Mouse (Mus musculus) erythroid progenitor cell, adult 5-6 weeks (primary cell): ENCODE data around the gene Neu2. TPM values are rescaled to one million over a fixed set of nuclear protein-coding genes. Genes with fewer than 3 reads are reported as not detected.
"Not testable (repeated sequence)": the region's sequence is repeated elsewhere in the genome, so short reads cannot be mapped to it uniquely, and the experiment has no call there.

Source experiments
- ATAC-seq: replicated peaks from 2 replicates; pipeline ENCODE4 v1.8.0; 2016; ENCODE audit warnings: moderate number of reproducible peaks, mild to moderate bottlenecking, moderate TSS enrichment, inconsistent platforms; ENCODE audit not compliant: poor library complexity, low FRiP score, severe bottlenecking
- total RNA-seq, 2 experiments: library from RNA; stranded (forward) in 1 of 2; stranded (reverse) in 1 of 2; fragments of 150-400 nt in 1 of 2; fragments of 186-747, 209-891 nt in 1 of 2; gene quantifications; 2 replicates each; pipeline versions ENCODE4 v1.2.3 to v1.2.4; 2015 to 2017; ENCODE audit warnings: low replicate concordance in 2 of 2

The Neu2 gene
- total RNA-seq (2015; ENCODE audit: low replicate concordance) (not detected in 2 replicates), total RNA-seq (2017; ENCODE audit: low replicate concordance) (not detected in 2 replicates)

DNA sequence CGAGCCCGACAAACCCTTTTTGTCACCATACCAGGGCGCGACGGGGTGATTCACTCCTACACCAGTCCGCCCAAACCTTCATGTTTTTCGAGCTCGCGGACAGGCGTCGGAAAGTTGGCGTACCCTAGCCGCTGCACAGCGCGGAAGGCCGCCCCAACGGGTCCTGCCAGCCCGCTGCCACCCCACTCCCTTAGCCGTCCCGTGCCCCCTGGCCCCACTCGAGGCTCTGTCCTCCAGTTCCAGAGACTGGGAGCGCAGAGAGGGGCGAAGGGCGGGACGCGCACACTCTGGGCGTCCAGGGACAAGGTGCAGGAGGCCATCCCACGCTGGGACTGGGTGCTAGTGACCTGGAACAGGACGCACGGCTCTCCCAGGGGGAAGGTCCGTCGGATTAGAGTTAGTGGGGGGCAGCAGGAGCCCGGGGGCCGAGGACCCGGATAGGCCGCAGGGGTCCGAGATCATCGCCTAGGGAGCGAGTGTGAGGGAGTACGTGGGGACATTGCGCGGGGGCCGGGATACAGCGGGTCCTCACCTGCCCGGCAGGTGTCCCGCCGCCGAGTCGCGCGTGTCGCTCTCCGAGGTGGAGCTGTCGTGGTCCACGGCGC is at the start of gene Neu2:
TSS of gene Neu2 (plus strand) at position 329 of the 605 bp plus-strand sequence.
- no peak for ATAC-seq

GRCm38 (mm10) chr1:87467469-87467868 is 42.2 kb upstream of the Neu2 start:
- no peak for ATAC-seq

DNA sequence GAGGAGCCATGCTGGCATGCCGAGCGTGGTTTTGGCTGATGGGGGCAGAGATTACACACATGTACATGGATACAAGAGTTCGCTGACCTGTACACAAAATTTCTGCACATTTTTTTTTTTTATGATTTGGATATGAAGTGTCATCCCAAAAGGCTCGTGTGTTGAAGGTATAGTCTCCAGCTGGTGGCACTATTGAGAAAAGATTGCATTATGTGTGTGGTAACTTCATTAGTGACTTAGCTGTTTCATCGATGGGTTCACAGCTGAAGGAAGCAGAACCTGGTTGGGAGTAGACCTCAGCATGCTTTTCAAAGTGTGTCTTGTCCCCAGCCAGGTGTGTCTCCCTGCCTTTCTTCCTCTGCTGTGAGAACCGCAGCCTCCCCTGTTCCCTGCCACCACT is 41.4 kb upstream of the Neu2 start:
- no peak for ATAC-seq

DNA sequence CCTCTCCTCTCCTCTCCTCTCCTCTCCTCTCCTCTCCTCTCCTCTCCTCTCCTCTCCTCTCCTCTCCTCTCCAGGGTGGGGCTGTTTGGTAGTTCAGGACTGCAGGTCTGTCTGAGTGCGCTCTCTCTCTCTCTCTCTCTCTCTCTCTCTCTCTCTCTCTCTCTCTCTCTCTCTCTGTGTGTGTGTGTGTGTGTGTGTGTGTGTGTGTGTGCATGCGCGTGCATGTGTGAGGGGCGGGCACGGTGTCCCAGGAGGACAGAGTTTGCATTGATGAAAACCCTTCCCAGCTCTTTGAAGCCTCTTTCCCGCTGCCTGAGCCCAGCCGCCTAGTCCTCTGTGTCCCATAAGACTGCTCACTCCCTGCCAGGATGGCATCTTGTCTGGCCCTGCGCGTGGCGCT is 39.7 kb upstream of the Neu2 start, which contains the start of gene Snorc:
TSS of gene Snorc (plus strand) at position 301 of the 400 bp plus-strand sequence.
- not testable (repeated sequence) for ATAC-seq

- ATAC-seq, result no peak
Measured at GRCm38 (mm10) chr1:87471914-87472313, 37.8 kb upstream of the Neu2 start.

DNA sequence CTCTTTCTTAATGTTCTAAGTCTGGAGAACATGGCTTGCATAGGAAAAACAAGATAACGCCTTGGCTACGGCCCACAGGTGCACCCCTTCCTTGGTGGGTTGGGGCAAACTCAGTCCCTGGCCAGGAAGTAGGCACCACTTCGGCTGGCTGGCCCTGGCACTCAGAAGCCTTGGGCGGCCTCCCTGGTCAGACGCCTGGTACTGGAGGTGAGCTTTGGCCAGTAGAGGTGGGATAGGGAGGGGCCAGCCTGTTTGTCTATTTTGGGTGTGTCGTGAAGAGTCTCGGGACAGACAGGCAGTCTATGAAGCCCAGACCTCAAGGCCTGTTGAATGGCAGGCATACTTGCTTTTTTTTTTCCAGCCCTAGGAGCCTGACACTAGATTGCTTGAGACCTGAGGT is 37.1 kb upstream of the Neu2 start:
- no peak for ATAC-seq

DNA sequence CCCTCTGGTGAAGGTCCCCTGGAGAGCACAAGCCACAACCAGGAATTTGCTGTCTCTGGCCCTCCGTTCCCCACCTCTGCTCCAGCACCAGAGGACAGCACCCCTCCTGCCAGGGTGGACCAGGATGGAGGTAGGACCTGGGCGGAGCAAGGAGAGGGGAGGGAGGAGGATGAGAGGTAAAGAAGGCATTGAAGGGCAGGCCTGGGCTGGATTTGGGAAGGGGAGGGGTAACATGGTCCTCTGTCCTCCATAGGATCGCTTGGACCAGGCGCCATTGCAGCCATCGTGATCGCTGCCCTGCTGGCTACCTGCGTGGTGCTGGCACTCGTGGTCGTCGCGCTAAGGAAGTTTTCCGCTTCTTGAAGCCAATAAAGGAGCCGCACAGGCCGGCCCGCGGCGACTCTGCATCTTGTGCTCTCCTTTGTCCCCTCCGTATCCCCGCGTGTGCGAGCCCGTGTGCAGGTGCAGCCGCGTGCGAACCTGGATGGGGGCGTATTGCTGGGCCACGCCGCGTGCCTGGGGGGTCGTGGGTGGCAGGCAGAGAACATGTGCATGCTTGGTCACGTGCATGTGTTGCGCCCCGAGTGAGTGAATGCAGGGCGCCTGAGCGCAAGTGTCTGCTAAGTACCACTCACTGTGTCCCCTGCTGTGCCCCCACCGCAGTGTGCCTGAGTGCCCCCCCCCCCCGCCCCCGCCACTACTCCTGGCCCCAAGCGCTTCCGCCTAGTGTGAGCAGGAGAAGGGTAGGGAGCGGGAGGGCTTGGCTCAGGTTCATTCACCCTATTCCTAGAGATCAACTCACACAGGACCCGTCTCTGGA is 34.4 kb upstream of the Neu2 start:
- no peak for ATAC-seq

- ATAC-seq, result no peak
Measured at GRCm38 (mm10) chr1:87482546-87482945, 27.1 kb upstream of the Neu2 start.

GRCm38 (mm10) chr1:87486386-87486785 is 23.3 kb upstream of the Neu2 start:
- ATAC-seq, result no peak

- ATAC-seq, result no peak
Measured at GRCm38 (mm10) chr1:87492285-87492684, 17.4 kb upstream of the Neu2 start.

DNA sequence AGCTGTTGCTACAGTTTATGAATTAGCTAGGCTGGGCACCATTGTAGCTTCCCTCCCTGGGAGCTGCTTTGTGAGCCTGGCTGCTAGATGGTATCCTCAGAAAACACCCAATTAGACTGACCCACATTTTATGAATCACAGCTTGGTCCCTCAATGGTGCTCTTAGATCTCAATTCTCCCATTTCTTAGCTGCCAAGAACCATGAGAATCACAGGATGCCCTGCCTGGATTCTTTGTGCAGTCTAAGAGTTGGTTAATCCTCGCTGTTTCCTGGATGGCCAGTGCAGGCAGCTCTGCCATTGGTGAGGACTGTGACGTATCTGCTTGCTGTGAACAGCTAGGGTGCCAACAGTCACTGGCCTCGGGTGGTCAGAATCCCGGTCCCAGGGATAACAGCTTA is 16.1 kb upstream of the Neu2 start:
- ATAC-seq, result no peak

DNA sequence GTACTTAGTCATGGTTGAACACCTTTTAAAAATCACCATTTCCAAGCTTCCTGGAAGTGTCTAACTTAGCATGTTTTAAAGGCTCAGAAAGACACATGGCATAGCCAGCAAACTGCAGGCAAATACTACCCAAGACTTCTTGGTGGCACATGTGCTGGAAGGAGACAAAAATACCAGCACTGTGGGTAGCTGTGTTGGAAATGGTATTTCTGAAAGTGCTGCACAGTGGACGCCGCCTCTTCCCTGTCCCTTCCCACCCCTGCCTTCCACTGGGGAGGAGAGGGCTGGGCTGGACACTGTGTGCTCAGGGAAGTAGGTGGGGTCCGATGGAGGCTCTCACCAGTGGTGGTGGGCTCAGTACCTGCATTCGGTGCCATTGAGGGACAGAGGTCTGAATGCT is 4.2 kb upstream of the Neu2 start:
- ATAC-seq, result no peak

GRCm38 (mm10) chr1:87507857-87508256 is 1.8 kb upstream of the Neu2 start:
- ATAC-seq, result no peak

DNA sequence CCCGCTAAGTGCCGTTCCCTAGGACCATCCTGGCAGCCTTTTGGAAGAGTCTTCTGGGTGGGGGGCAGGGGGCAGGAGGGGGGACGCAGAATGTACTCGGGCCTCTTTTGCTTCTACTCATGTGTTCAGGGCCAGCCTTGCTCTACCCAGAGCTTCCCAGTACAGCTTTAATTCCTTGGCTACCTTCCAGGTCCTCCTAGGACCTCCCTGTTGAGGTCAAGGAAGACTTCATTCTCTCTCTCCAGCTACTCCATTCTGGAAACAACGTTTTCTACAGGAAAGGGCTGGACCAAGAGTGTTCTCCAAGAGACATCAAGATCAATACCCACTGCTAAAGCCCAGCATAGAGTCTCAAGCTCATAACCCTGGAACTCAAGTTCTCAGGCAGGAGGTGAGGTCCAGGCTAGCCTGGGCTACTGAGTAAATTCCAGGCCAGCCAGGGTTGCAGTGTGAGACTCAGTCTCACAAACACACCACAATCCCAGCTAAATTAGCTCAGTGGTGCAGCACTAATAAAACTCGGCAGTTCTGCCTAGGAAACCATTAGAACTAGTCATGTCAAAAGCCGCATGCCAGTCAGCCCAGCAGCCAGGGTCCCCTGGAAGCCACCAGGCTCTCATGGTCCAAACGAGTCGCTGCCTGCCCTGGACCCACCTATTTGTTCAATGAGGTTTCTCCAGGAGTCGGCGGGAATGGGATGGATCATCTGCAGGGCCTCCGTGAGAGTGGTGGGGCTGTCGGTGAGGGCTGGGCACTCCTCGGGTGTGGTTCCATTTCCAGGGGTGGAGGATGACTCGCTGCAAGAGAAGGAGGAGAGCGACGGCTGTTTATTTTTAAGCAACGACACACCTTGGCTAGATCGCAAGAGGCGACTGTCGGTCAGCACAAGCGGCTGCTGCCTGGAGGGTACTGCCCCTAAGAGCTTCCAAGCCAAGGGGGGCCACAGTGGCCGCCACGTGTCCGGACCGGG is 813 bp upstream of the Neu2 start:
- no peak for ATAC-seq

- ATAC-seq, result no peak
Measured at GRCm38 (mm10) chr1:87510166-87510691, 540 bp downstream of the Neu2 start.

DNA sequence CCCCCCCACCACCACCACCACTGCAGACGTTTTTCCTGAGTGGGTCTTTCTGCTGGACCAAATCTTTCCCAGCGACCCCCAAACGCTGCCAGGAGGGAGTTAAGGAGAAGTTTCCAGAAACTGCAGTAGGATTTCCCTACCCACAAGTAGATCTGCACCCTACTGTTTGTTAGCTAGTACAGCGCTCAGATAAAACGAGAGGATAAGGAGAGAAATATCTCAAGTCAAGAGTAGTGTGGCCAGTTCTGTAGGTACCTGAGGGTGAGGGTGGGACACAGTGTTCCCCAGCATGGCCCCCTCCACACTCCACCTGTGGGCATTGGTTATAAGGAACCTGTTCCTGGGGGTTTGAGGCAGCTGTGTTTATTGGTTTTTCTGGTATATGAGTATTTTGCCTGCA is 1.2 kb downstream of the Neu2 start:
- no peak for ATAC-seq

DNA sequence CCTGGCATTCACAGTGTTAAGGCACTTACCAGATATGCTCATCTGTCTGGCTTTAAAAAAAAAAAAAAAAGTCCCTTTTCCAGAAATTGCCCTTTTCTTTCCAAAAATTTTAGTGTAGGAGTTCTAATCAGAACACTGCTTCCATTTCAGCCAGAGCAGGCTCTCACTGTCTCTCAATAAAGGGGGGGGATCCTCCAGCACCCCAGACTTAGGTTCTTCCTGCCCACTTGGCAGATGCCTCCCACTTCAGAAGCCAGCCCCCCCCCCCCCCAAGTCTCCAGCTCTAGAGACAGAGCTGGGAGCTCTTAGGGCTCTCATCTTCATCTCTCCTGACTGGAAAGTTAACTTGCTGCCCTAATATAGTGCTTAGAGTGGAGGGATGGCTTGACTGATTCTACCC is 10.8 kb downstream of the Neu2 start:
- no peak for ATAC-seq

DNA sequence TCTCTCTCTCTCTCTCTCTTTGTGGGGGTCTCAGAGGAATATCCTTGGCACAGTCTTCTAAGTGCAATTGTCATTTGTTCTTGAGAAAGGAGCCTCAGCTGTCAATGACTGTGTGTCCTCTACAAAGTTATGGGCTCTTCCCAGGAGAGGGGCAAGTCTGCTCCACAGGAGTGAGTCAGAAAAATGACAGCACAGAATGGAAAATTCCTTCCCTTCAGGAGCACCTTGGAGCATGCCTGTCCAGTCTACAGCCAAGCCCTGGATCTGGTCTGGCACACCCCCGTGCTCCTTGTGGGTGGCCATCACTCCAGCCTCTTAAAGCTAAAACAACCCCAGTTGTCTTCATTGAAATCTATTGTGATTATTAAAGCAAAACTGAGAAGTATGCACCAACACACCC is 11.8 kb downstream of the Neu2 start:
- ATAC-seq, result no peak

DNA sequence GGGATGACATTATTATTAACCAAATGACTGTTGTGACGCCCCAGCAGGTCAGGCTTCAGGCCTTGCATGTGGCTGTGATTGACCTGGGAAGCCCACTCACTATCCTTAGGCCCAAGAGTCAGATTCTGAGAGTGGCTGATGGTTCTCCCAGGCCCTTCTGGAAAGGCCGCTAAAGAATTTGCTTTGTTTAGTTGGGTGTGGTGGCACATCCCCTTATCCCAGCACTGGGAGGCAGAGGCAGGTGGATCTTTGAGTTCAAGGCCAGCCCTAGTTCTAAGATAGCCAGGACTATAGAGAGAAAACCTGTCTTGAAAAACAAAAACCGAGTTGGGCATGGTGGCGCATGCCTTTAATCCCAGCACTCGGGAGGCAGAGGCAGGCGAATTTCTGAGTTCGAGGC is 15.4 kb downstream of the Neu2 start:
- no peak for ATAC-seq

DNA sequence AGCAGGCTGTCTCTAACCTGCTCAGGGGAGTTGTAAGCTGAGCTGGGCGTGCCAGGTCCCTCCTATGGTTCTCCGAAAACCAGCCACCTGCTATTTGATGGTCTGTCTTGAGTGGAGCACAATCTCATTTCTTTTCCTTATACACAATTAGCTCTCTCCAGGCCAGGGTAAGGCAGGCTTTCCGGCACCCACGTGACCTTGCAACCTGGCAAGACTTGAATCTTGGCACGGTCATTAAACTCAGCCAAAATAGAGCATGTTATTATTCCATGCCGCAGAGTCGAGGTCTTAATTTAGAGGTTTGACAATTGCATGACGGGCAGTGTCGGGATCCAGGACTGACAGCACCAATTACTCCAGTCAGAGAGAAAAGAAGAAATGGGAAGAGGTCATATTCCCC is 17.5 kb downstream of the Neu2 start:
- no peak for ATAC-seq
